Mouse (Mus musculus): Measurements from ENCODE around the gene Ttc19. TPM values are rescaled to one million over a fixed set of nuclear protein-coding genes. Genes with fewer than 3 reads are reported as not detected.

The Ttc19 gene
- 17.3 and 19.1 TPM in 2 replicates for polyA plus RNA-seq (2012; rRNA removed)

- peak; percentile 96 for DNase-seq (ENCODE audit: low spot score)
Observed at GRCm38 (mm10) chr11:62280675-62281600, at the start of gene Ttc19, which contains the start of gene Zswim7. Gene Ttc19, plus strand, starts transcription at chr11:62281473. Gene Zswim7, minus strand, starts transcription at chr11:62281375.

- no peak for DNase-seq (ENCODE audit: low spot score)
Observed at GRCm38 (mm10) chr11:62240631-62241261, 40.5 kb upstream of the Ttc19 start.

- DNase-seq (ENCODE audit: low spot score): no peak
Observed at GRCm38 (mm10) chr11:62243871-62244270, 37.4 kb upstream of the Ttc19 start.

GRCm38 (mm10) chr11:62244471-62244870 is 36.8 kb upstream of the Ttc19 start:
- DNase-seq (ENCODE audit: low spot score): no peak

- no peak for DNase-seq (ENCODE audit: low spot score)
Observed at GRCm38 (mm10) chr11:62247759-62248400, 33.4 kb upstream of the Ttc19 start.

- peak; percentile 79 for DNase-seq (ENCODE audit: low spot score)
Observed at GRCm38 (mm10) chr11:62248401-62249244, 32.6 kb upstream of the Ttc19 start, which contains the start of gene Adora2b. Gene Adora2b, plus strand, starts transcription at chr11:62248984.

GRCm38 (mm10) chr11:62249266-62250037 is 31.8 kb upstream of the Ttc19 start:
- DNase-seq (ENCODE audit: low spot score): peak; percentile 54

GRCm38 (mm10) chr11:62251047-62251446 is 30.2 kb upstream of the Ttc19 start:
- no peak for DNase-seq (ENCODE audit: low spot score)

- DNase-seq (ENCODE audit: low spot score): peak; percentile 43
Observed at GRCm38 (mm10) chr11:62253380-62253779, 27.9 kb upstream of the Ttc19 start.

GRCm38 (mm10) chr11:62259214-62259613 is 22.1 kb upstream of the Ttc19 start:
- DNase-seq (ENCODE audit: low spot score): no peak

GRCm38 (mm10) chr11:62263599-62263998 is 17.7 kb upstream of the Ttc19 start:
- DNase-seq (ENCODE audit: low spot score): no peak

GRCm38 (mm10) chr11:62264018-62264417 is 17.3 kb upstream of the Ttc19 start:
- no peak for DNase-seq (ENCODE audit: low spot score)

- DNase-seq (ENCODE audit: low spot score): no peak
Observed at GRCm38 (mm10) chr11:62265642-62266041, 15.6 kb upstream of the Ttc19 start.

GRCm38 (mm10) chr11:62266466-62267214 is 14.6 kb upstream of the Ttc19 start:
- DNase-seq (ENCODE audit: low spot score): no peak

- DNase-seq (ENCODE audit: low spot score): no peak
Observed at GRCm38 (mm10) chr11:62268381-62268780, 12.9 kb upstream of the Ttc19 start.

GRCm38 (mm10) chr11:62269097-62269496 is 12.2 kb upstream of the Ttc19 start:
- no peak for DNase-seq (ENCODE audit: low spot score)

- no peak for DNase-seq (ENCODE audit: low spot score)
Observed at GRCm38 (mm10) chr11:62270851-62271250, 10.4 kb upstream of the Ttc19 start.

- DNase-seq (ENCODE audit: low spot score): no peak
Observed at GRCm38 (mm10) chr11:62277086-62277485, 4.2 kb upstream of the Ttc19 start.

GRCm38 (mm10) chr11:62278027-62278426 is 3.2 kb upstream of the Ttc19 start:
- DNase-seq (ENCODE audit: low spot score): no peak

- no peak for DNase-seq (ENCODE audit: low spot score)
Observed at GRCm38 (mm10) chr11:62281601-62281997, 326 bp downstream of the Ttc19 start.
